Mouse (Mus musculus): ENCODE measurements around the gene Tspan15. TPM values are rescaled to one million over a fixed set of nuclear protein-coding genes. Genes with fewer than 3 reads are reported as not detected.

Tspan15 gene
- 12.3 and 14.4 TPM in 2 replicates for polyA plus RNA-seq (2012; rRNA removed)
- polyA plus RNA-seq (2014; fragmentation: Nextera tagmentation; extraction: Ambion mirVana) = 7.3 and 7.7 TPM in 2 replicates

DNA sequence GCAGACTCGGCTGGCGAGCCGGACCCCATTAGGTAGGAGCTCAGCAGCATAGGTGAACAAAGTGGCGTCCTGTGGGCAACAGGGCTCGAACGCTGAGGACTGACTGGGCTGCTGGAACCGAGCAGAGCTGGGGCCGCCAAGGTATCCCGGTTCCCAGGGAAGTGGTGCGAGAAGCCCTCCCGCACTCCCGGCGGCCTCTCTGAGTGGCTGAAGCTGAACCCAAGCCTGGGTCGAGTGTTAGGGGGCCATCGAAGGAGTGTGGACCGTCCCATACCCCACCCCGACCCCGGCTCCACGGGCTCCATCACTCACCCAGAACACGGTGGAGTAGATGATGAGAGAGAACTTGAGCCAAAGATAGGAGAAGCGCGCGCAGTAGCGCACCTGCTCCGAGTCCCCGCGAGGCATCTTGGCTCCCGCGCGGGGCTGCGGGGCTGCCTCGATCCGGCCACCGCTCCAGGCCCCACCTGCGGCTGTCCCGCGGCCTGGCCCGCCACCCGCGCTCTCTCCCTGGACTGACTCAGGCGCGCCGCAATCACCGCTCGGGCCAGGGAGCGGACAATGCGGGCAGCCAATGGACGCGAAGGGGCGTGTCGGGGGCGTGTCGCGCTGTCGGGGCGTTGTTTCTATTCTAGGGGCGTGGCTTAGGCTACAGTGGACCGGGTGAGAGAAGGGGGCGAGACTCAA, at the start of gene Tspan15:
Gene Tspan15 (minus strand): TSS at position 544 of the 687 bp plus-strand sequence.
- peak; percentile 97 for ATAC-seq (ENCODE audit: low FRiP score, low read depth)
- Histone ChIP-seq H3K9me3 (ENCODE audit: control insufficient read depth, low read length) (no peaks in the 10 kb centered on the region), H3K9ac (ENCODE audit: low read depth, low read length, severe bottlenecking) (peak within 1 kb of the TSS; percentile 60), H3K4me2 (replicated peaks; ENCODE audit: low read depth, low read length, severe bottlenecking) (peak within 1 kb of the TSS; percentile 91), H3K36me3 (ENCODE audit: control insufficient read depth, insufficient read depth, low read length) (no peaks in the 10 kb centered on the region), H3K4me3 (replicated peaks; ENCODE audit: low read length) (peak within 1 kb of the TSS; percentile 59), H3K27me3 (ENCODE audit: control insufficient read depth, insufficient read depth, low read length) (no peaks in the 10 kb centered on the region), H3K27ac (replicated peaks; ENCODE audit: low read depth, low read length) (no peak within 1 kb of the TSS), H3K4me1 (ENCODE audit: control insufficient read depth, insufficient read depth, low read length) (no peaks in the 10 kb centered on the region; the same call in 1 of the 2 replicates)
- under 1% methylated on average over 43 of the region's 59 CpGs for WGBS
- 0 out of 2 replicates have a peak, but pooled peaks have one; percentile 32 for TF ChIP-seq POLR2A (IDR thresholded peaks at IDR 0.05; ENCODE audit: borderline replicate concordance, extremely low read depth, insufficient read depth, insufficient read length)
- peak; percentile 92 for DNase-seq (ENCODE audit: low spot score)

DNA sequence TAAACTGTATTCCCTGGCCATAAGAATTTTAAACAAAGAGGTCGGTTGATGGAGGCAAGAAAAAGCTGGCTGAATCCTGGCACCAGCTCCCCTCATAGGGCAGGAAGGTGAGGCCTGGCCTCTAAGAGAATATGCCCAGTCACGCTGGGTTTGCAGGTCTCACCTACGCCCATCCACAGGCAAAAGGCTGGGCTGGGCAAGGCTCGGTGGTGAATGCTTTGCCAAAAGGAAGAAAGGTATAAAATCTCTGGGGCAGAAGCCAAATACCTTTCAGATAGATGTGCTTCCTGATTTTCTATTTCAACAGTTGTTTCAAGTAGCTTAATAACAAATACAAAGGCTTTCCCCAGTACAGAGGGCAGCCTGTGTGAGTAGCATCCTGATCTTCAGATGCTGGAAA, 48.6 kb upstream of the Tspan15 start:
- 81% methylated on average over 4 of the region's 4 CpGs for WGBS
- H3K36me3 ChIP-seq (ENCODE audit: control insufficient read depth, insufficient read depth, low read length) = peaks cover 49% of the 10 kb centered on the region
- no peak overlapping the region for H3K9ac ChIP-seq (ENCODE audit: low read depth, low read length, severe bottlenecking)
- H3K4me3 ChIP-seq (replicated peaks; ENCODE audit: low read length) = no peak overlapping the region
- H3K4me2 ChIP-seq (replicated peaks; ENCODE audit: low read depth, low read length, severe bottlenecking) = no peak overlapping the region
- ATAC-seq (ENCODE audit: low FRiP score, low read depth) (no peak), DNase-seq (ENCODE audit: low spot score) (no peak)
- TF ChIP-seq POLR2A (IDR thresholded peaks at IDR 0.05; ENCODE audit: borderline replicate concordance, extremely low read depth, insufficient read depth, insufficient read length) = no peak
- no peaks in the 10 kb centered on the region for H3K27me3 ChIP-seq (ENCODE audit: control insufficient read depth, insufficient read depth, low read length)
- no peaks in the 10 kb centered on the region for H3K4me1 ChIP-seq (ENCODE audit: control insufficient read depth, insufficient read depth, low read length)
- 0 out of 2 replicates have a peak overlapping the region, but pooled peaks have one; percentile 52 for H3K27ac ChIP-seq (replicated peaks; ENCODE audit: low read depth, low read length)
- H3K9me3 ChIP-seq (ENCODE audit: control insufficient read depth, low read length) = no peaks in the 10 kb centered on the region

DNA sequence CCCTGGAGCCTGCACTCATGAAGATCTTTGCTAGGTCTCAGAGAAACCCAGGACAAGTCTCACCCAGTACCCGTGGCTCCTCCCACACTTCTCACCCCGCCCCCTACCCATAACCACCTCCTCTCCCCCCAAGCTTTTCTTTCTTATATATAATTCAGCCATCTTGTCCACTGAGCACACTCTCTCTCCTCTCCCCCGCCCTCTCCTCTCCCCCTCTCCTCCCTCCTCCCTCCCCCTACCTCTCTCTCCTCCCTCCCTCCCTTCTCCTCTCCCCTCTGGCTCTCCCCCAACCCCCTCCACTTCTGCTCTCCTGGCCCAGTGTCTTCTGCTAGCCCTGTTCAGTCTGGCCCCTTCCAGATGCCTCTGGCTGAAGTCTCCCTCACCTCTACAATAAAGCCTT, 48.0 kb upstream of the Tspan15 start:
- no peak for ATAC-seq (ENCODE audit: low FRiP score, low read depth)
- no peaks in the 10 kb centered on the region for H3K4me1 ChIP-seq (ENCODE audit: control insufficient read depth, insufficient read depth, low read length)
- H3K36me3 ChIP-seq (ENCODE audit: control insufficient read depth, insufficient read depth, low read length) = peaks cover 49% of the 10 kb centered on the region
- 60% methylated on average over 3 of the region's 3 CpGs for WGBS
- no peaks in the 10 kb centered on the region for H3K9me3 ChIP-seq (ENCODE audit: control insufficient read depth, low read length)
- H3K4me3 ChIP-seq (replicated peaks; ENCODE audit: low read length) = no peak overlapping the region
- no peak for TF ChIP-seq POLR2A (IDR thresholded peaks at IDR 0.05; ENCODE audit: borderline replicate concordance, extremely low read depth, insufficient read depth, insufficient read length)
- H3K27me3 ChIP-seq (ENCODE audit: control insufficient read depth, insufficient read depth, low read length) = no peaks in the 10 kb centered on the region
- no peak overlapping the region for H3K9ac ChIP-seq (ENCODE audit: low read depth, low read length, severe bottlenecking)
- H3K4me2 ChIP-seq (replicated peaks; ENCODE audit: low read depth, low read length, severe bottlenecking) = no peak overlapping the region
- no peak for DNase-seq (ENCODE audit: low spot score)
- H3K27ac ChIP-seq (replicated peaks; ENCODE audit: low read depth, low read length) = no peak overlapping the region

- DNase-seq (ENCODE audit: low spot score) = no peak
- no peak for TF ChIP-seq POLR2A (IDR thresholded peaks at IDR 0.05; ENCODE audit: borderline replicate concordance, extremely low read depth, insufficient read depth, insufficient read length)
- 94% methylated on average over 18 of the region's 19 CpGs for WGBS
- peaks cover 51% of the 10 kb centered on the region for H3K36me3 ChIP-seq (ENCODE audit: control insufficient read depth, insufficient read depth, low read length)
- no peaks in the 10 kb centered on the region for H3K27me3 ChIP-seq (ENCODE audit: control insufficient read depth, insufficient read depth, low read length)
- no peak overlapping the region for H3K4me3 ChIP-seq (replicated peaks; ENCODE audit: low read length)
- H3K9ac ChIP-seq (ENCODE audit: low read depth, low read length, severe bottlenecking) = no peak overlapping the region
- H3K4me1 ChIP-seq (ENCODE audit: control insufficient read depth, insufficient read depth, low read length) = no peaks in the 10 kb centered on the region
- no peak overlapping the region for H3K27ac ChIP-seq (replicated peaks; ENCODE audit: low read depth, low read length)
- no peak for ATAC-seq (ENCODE audit: low FRiP score, low read depth)
- H3K9me3 ChIP-seq (ENCODE audit: control insufficient read depth, low read length) = no peaks in the 10 kb centered on the region
- H3K4me2 ChIP-seq (replicated peaks; ENCODE audit: low read depth, low read length, severe bottlenecking) = no peak overlapping the region
These were observed 46.6 kb upstream of the Tspan15 start for GRCm38 (mm10) chr10:62277499-62278293.

DNA sequence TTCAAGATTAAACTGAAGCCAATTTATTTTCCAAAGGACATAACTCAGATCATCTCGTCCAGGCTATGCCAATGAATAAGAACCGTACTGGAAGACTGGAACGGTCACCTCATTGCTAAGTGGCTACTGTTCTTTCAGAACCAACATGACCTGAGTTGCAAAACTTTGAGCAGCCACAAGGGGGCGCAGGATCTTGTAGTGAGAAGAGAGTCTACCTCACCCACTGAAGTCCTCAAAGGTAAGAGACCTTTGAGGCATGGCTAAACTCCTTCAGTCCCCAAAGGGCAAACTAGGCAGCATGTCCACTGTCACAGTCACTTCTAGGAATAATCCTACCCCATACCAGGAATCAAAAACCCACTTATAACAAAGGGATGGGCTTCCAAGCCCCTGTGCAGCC, 44.2 kb upstream of the Tspan15 start:
- H3K9ac ChIP-seq (ENCODE audit: low read depth, low read length, severe bottlenecking) = no peak overlapping the region
- no peak for TF ChIP-seq POLR2A (IDR thresholded peaks at IDR 0.05; ENCODE audit: borderline replicate concordance, extremely low read depth, insufficient read depth, insufficient read length)
- H3K36me3 ChIP-seq (ENCODE audit: control insufficient read depth, insufficient read depth, low read length) = peaks cover 52% of the 10 kb centered on the region
- H3K27me3 ChIP-seq (ENCODE audit: control insufficient read depth, insufficient read depth, low read length) = no peaks in the 10 kb centered on the region
- H3K27ac ChIP-seq (replicated peaks; ENCODE audit: low read depth, low read length) = no peak overlapping the region
- DNase-seq (ENCODE audit: low spot score) (peak; percentile 88), ATAC-seq (ENCODE audit: low FRiP score, low read depth) (no peak)
- H3K4me2 ChIP-seq (replicated peaks; ENCODE audit: low read depth, low read length, severe bottlenecking) = no peak overlapping the region
- WGBS = 34% methylated on average over 4 of the region's 4 CpGs
- no peak overlapping the region for H3K4me3 ChIP-seq (replicated peaks; ENCODE audit: low read length)
- H3K4me1 ChIP-seq (ENCODE audit: control insufficient read depth, insufficient read depth, low read length) = no peaks in the 10 kb centered on the region
- no peaks in the 10 kb centered on the region for H3K9me3 ChIP-seq (ENCODE audit: control insufficient read depth, low read length)

Data from limb, embryonic 14.5 days (tissue).